Mouse (Mus musculus) CD4-positive, CD25-positive, alpha-beta regulatory T cell, adult 2 months (primary cell): ENCODE measurements around the gene Foxm1.

Experiments
- DNase-seq: peaks from one replicate; pipeline ENCODE4 v3.0.0-alpha.2; 2012; ENCODE audit warnings: low read depth, low spot score

Foxm1 gene

DNA sequence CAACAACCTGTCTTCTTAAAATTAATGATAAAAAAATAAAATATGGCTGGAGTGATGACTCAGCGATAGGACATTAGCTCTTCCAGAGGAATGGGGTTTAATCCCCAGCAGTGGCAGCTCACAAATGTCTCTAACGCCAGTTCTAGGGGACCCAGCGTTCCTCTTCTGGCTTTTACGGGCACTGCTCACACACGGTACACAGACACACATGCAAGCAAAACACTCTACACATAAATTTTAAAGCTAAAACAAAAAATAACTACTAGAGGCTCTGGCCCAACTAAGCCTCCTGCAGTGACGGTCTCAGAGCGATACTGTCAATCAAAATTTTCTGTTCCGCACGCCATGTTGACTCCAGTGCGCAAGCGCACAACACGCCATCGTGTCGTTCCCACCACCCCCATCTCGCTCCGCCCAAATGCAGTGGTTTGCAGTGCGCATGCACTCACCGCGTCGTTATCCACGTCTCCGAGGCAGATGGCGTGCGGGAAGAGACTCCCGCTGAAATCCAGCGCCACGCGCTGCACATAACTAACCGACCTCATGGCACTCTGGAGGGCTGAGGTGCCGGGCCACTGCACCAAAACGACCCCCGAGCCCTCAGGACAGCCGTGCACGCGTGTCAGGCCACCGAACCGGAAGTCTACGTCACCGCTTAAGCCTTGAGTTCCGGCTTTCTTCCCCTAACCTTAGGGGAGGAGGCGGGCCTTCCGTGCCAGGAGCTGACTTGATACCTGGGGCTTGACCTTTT, 61.7 kb downstream of the Foxm1 start, which contains the start of gene Itfg2:
TSS of gene Itfg2 (minus strand) at position 663 of the 751 bp plus-strand sequence.
- DNase-seq = peak; percentile 99

DNA sequence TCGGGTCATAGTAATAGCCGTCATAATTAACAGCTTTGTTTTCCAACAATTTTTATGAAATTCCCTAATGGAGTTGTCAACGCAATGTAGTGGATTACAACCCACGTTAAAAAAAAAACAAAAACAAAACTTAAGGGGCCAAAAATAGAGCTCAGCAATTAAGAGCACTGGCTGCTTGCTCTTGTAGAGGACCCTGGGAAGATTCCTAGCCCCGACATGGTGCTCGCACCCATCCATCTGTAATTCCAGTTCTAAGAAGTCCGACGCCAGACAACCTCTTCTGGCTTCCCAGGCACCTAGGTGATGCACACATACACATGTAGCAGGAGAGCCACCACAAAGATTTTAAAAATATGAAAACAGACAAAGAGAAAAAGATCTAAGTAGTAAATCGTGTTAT, 62.3 kb downstream of the Foxm1 start:
- DNase-seq = no peak
